Mouse (Mus musculus) liver, embryonic 14.5 days (tissue): ENCODE measurements around the gene Znrf1. TPM values are rescaled to one million over a fixed set of nuclear protein-coding genes. Genes with fewer than 3 reads are reported as not detected.

Source experiments
- ATAC-seq: fragments of 200-750 bp; cut with Nextera tagmentation; 2 replicates; pipeline ENCODE4 v1.8.0; 2017; ENCODE audit warnings: moderate number of reproducible peaks, mild to moderate bottlenecking, moderate library complexity; ENCODE audit not compliant: insufficient read depth
- DNase-seq, 3 experiments: peaks; one replicate each; pipeline ENCODE4 v3.0.0-alpha.2; 2012 to 2013; ENCODE audit warnings: low read depth in 3 of 3, low spot score in 3 of 3
- H3K27ac ChIP-seq: fragments of 300-500 bp; sonication (generic); 2 replicates; pipeline ENCODE4 v1.5.1; 2014; ENCODE audit warnings: moderate library complexity, mild to moderate bottlenecking, control low read depth, inconsistent platforms
- H3K27me3 ChIP-seq: fragments of 300-500 bp; sonication (generic); 2 replicates; pipeline ENCODE4 v1.6.1; 2014; ENCODE audit warnings: mild to moderate bottlenecking, low read length, moderate library complexity; ENCODE audit not compliant: control insufficient read depth, insufficient read depth
- H3K36me3 ChIP-seq: fragments of 300-500 bp; sonication (generic); replicated peaks from 2 replicates; pipeline ENCODE4 v1.6.1; 2014; ENCODE audit warnings: low read depth; ENCODE audit not compliant: control insufficient read depth, insufficient read depth
- H3K4me1 ChIP-seq, 2 experiments: fragments of 200-500 bp in 1 of 2; fragments of 300-500 bp in 1 of 2; sonication (generic) in 1 of 2; replicated peaks; 2 replicates each; pipeline ENCODE4 v1.6.1; 2012 to 2014; ENCODE audit warnings: antibody characterized with exemption in 1 of 2, inconsistent platforms in 1 of 2, low read length in 1 of 2; ENCODE audit not compliant: control insufficient read depth in 2 of 2, insufficient read depth in 2 of 2
- H3K4me2 ChIP-seq: fragments of 300-500 bp; sonication (generic); 2 replicates; pipeline ENCODE4 v1.6.1; 2014; ENCODE audit warnings: low read depth, mild to moderate bottlenecking, control low read depth, moderate library complexity
- H3K4me3 ChIP-seq, 2 experiments: fragments of 200-500 bp in 1 of 2; fragments of 300-500 bp in 1 of 2; sonication (generic) in 1 of 2; 2 replicates each; pipeline ENCODE4 v1.5.1; 2012 to 2014; ENCODE audit warnings: low read depth in 2 of 2, low read length in 2 of 2, mild to moderate bottlenecking in 2 of 2, control low read depth in 1 of 2, inconsistent platforms in 1 of 2, moderate library complexity in 1 of 2; ENCODE audit not compliant: insufficient read depth in 1 of 2
- H3K9ac ChIP-seq: fragments of 300-500 bp; sonication (generic); replicated peaks from 2 replicates; pipeline ENCODE4 v1.6.1; 2014; ENCODE audit warnings: mild to moderate bottlenecking, control low read depth, moderate library complexity
- H3K9me3 ChIP-seq: fragments of 300-500 bp; sonication (generic); 2 replicates; pipeline ENCODE4 v1.6.1; 2016; ENCODE audit warnings: low read length, mixed read lengths; ENCODE audit not compliant: control insufficient read depth
- CTCF ChIP-seq: IDR thresholded peaks from 2 replicates; pipeline ENCODE4 v1.5.1; 2016; ENCODE audit warnings: antibody characterized with exemption, low read depth, control low read depth
- EP300 ChIP-seq: IDR thresholded peaks from 2 replicates; pipeline ENCODE4 v1.6.1; 2016; ENCODE audit warnings: antibody characterized with exemption, low read depth
- WGBS: fragments of 180-500 bp; shearing (Covaris S2); extraction: QIAGEN DNeasy Blood & Tissue Kit; methylation state at CpG from one replicate; pipeline ENCODE4 v1.1.7; 2014; ENCODE audit not compliant: insufficient replicate concordance; 5-methylcytosine and 5-hydroxymethylcytosine counted together
- polyA plus RNA-seq, 2 experiments: library from polyadenylated mRNA; depleted of rRNA in 1 of 2; stranded (reverse) in 1 of 2; unstranded in 1 of 2; fragments of >200 nt; fragmentation: Nextera tagmentation in 1 of 2; extraction: Ambion mirVana in 1 of 2; gene quantifications; 2 replicates each; pipeline versions ENCODE4 v1.2.1 to v1.2.3; 2012 to 2014

The Znrf1 gene
- polyA plus RNA-seq, 2 experiments: 4.4 to 12.6 TPM

DNA sequence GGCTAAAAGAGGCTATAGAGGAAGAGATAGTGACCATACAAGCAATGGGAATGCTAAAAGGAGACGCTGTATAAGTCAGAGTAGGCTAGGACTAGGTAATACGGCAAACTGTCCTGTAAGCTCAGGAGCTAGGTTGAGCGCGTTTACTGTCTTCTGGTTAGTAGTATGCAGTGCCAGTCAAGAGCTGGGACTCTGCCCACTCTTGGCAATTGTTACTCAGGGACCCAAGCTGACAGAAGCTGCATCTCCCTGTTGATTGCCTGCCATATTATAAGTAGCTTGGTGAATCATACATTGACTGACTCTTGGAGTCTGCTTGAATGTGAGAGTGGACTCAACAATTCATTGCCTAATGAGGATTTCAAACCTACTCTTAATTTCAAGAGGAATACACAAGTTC, 66.2 kb downstream of the Znrf1 start:
- WGBS: 93% methylated on average over 4 of the region's 4 CpGs
- no peak overlapping the region for H3K27ac ChIP-seq
- H3K27me3 ChIP-seq: no peaks in the 10 kb centered on the region
- H3K4me3 ChIP-seq: no peak overlapping the region
- DNase-seq: no peak
- H3K4me2 ChIP-seq: no peak overlapping the region
- no peaks in the 10 kb centered on the region for H3K36me3 ChIP-seq
- H3K9me3 ChIP-seq: no peaks in the 10 kb centered on the region
- H3K4me1 ChIP-seq: peaks cover 3 to 15% of the 10 kb centered on the region in 2 experiments
- no peak for ATAC-seq
- no peak overlapping the region for H3K9ac ChIP-seq
- no peak for TF ChIP-seq CTCF
- no peak for TF ChIP-seq EP300

DNA sequence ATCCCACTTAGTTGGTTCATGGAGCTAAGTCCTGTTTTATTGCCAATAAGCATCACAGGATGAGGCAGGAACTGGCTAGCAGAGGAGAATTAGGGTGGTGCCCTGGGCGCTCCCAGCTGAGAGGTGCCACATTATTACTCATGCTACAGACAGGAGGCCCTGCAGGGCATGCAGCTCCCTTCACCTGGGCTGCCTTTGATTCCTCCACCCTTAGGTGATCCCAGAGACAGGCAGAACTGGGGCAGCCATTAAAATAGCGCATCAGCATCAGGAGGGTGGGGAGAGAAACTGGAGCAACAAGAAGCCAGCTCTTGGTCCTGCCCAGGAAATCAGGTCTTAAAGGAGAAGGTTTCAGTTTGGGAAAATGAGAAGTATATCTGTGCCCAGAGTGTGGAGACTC, 69.1 kb downstream of the Znrf1 start:
- TF ChIP-seq CTCF: no peak
- TF ChIP-seq EP300: no peak
- no peaks in the 10 kb centered on the region for H3K36me3 ChIP-seq
- DNase-seq (no peak), ATAC-seq (no peak)
- no peaks in the 10 kb centered on the region for H3K9me3 ChIP-seq
- H3K27ac ChIP-seq: no peak overlapping the region
- H3K4me2 ChIP-seq: no peak overlapping the region
- H3K9ac ChIP-seq: no peak overlapping the region
- no peak overlapping the region for H3K4me3 ChIP-seq
- 82% methylated on average over 2 of the region's 2 CpGs for WGBS
- H3K4me1 ChIP-seq: peaks cover 0 to 2% of the 10 kb centered on the region in 2 experiments; a peak in 2 of 4 replicates
- H3K27me3 ChIP-seq: no peaks in the 10 kb centered on the region

DNA sequence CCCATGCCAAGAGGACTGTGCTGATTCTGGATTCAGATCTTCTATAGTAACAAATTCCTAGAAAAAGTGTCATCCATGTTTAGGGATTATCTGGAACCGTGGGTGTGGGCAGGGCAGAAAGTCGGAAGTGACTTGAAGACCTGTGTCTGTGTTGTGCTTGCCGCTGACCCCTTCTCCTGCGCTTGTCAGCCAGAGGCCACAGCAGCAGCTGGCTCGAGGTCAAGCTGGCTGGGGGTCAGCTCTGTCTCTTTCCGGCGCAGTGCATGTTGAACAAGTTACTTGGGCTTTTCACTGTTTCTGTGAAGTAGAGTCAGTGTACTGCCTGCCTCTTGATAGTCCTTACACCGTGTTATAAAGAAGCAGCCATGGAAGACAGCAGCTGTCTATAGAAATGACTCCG, 71.1 kb downstream of the Znrf1 start:
- H3K9me3 ChIP-seq: no peaks in the 10 kb centered on the region
- TF ChIP-seq CTCF (no peak), EP300 (no peak)
- DNase-seq (no peak), ATAC-seq (no peak)
- H3K27me3 ChIP-seq: no peaks in the 10 kb centered on the region
- no peak overlapping the region for H3K4me2 ChIP-seq
- no peak overlapping the region for H3K4me3 ChIP-seq
- WGBS: 83% methylated on average over 9 of the region's 9 CpGs
- H3K27ac ChIP-seq: no peak overlapping the region
- no peak overlapping the region for H3K9ac ChIP-seq
- no peaks in the 10 kb centered on the region for H3K36me3 ChIP-seq
- no peaks in the 10 kb centered on the region for H3K4me1 ChIP-seq

DNA sequence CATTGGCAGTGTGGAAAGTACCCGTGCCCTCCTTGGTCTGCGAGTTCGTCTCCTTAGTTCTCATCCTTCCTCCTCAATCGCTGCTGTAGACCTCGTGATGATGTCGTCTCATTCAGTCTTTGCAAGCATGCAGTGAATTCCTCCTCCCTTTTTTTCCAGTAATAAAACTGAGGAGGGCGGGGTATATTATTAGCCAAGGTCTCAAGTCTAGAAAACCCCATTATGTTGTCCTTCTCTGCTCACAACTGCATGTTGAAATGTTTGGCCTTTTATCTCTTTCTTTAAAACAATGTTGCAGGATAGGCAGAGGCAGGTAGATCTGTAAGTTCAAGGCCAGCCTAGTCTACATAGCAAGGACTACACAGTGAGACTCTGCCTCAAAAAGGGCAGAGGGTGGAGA, 71.5 kb downstream of the Znrf1 start:
- Histone ChIP-seq H3K4me3 (no peak overlapping the region), H3K36me3 (no peaks in the 10 kb centered on the region), H3K9ac (no peak overlapping the region), H3K4me1 (no peaks in the 10 kb centered on the region), H3K9me3 (no peaks in the 10 kb centered on the region), H3K4me2 (no peak overlapping the region), H3K27me3 (no peaks in the 10 kb centered on the region), H3K27ac (no peak overlapping the region)
- WGBS: 77% methylated on average over 7 of the region's 7 CpGs
- TF ChIP-seq CTCF (no peak), EP300 (no peak)
- DNase-seq (no peak), ATAC-seq (no peak)

DNA sequence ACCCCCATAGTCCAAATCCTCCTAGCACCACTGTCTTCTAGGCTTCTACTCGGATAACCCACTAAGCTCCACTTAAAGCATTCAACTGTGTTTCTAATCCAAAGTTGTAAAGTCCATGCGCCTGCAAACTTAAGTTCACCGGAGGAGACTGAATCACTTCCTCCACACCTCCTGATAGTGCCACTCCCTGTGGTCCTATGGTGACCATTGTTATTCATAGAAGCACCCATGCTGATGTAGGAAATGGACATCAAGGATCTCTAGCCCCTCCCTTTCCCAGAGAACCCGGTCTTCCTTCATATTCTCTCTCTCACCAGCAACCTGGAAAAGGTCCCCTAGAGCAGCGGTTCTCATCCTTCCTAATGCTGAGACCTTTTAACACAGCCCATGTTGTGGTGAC, 77.3 kb downstream of the Znrf1 start:
- 71% methylated on average over 5 of the region's 5 CpGs for WGBS

More for the DNA sequence above, 77.3 kb downstream of the Znrf1 start:
- TF ChIP-seq EP300 (no peak), CTCF (no peak)
- DNase-seq (no peak), ATAC-seq (no peak)
- Histone ChIP-seq H3K27me3 (no peaks in the 10 kb centered on the region), H3K36me3 (no peaks in the 10 kb centered on the region), H3K9ac (no peak overlapping the region), H3K4me3 (no peak overlapping the region), H3K4me1 (0 out of 4 replicates have a peak, but pooled peaks cover 0 to 3% of the 10 kb centered on the region in 2 experiments), H3K9me3 (no peaks in the 10 kb centered on the region), H3K4me2 (no peak overlapping the region), H3K27ac (no peak overlapping the region)
